Mouse (Mus musculus) left cerebral cortex, postnatal 36 days (tissue): ENCODE measurements around the gene Gpbp1. TPM values are rescaled to one million over a fixed set of nuclear protein-coding genes. Genes with fewer than 3 reads are reported as not detected.

ENCODE experiments used
- DNase-seq, 2 experiments: peaks; one replicate each; pipeline ENCODE4 v3.0.0; 2021 to 2022; ENCODE audit warnings: low spot score in 2 of 2, mixed read lengths in 1 of 2
- intact Hi-C: fragments of 180-260 bp; cut with DNase I; formaldehyde crosslinking; loops from one replicate; pipeline ENCODE4 v1.15.1; 2025
- total RNA-seq, 2 experiments: library from RNA; stranded (reverse); gene quantifications; 2 replicates each; pipeline ENCODE4 v1.2.3; 2021

Gene Gpbp1
- 10 to 100 TPM; 75.5 to 89.7 TPM for total RNA-seq

DNA sequence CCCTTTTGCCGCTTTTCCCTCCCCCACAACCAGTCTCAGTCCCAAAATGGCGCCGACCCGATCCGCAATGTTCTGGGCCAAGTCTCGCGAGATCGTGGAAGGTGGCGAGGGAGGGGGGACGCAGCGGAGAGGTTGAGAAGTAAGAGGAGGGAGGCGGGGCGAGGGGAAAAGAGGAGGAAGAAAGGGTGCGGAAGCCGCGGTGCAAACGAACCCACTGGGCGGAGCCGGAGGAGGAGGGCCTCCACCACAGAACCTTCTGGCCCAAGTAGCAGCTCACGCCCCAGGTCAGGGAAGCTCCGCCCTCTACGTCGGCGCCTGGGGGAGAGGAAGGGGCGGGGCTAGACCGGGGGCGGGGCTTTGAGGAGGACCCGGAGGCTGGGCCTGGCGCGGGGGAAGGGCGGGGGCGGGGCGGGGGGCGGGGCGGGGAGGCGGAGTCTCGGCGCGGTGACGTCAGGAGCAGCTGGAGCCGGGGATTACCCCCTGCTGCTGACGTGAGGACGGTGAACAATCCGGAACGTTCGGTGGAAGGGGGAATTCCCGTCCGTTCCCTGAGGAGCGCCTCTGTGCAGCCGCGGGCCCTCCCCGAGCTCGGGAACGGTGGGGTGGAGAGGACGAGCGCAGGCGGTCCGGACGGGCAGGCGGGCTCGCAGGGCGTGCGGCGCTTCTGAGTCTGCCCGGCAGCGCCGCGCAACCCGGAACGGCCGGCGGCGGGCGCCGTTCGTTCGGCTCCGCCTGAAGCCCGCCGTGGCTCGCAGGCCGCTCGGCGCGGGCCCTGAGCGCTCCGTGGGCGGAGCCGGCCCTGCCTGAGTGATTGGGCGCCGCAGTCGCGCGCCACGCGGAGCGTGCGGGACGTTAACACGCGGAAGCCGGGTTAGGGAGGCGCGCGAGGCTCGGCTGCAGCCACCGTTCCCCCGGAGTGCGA is at the start of gene Gpbp1:
Gene Gpbp1 (minus strand): TSS at position 310 of the 922 bp plus-strand sequence.
- intact Hi-C loops, result loop anchor here (5.0 kb wide), 2 partner anchors 197 to 237 kb away; no protein-coding TSS in a partner anchor

GRCm38 (mm10) chr13:111537718-111538117 is 47.8 kb upstream of the Gpbp1 start:
- DNase-seq, result no peak
- intact Hi-C loops, result no loop called here

More for the DNA sequence above, at the start of gene Gpbp1:
- DNase-seq, result peak; percentile 99 to 100

- intact Hi-C loops, result no loop called here
- DNase-seq, result no peak
Measured at GRCm38 (mm10) chr13:111536207-111536887, 46.4 kb upstream of the Gpbp1 start.

DNA sequence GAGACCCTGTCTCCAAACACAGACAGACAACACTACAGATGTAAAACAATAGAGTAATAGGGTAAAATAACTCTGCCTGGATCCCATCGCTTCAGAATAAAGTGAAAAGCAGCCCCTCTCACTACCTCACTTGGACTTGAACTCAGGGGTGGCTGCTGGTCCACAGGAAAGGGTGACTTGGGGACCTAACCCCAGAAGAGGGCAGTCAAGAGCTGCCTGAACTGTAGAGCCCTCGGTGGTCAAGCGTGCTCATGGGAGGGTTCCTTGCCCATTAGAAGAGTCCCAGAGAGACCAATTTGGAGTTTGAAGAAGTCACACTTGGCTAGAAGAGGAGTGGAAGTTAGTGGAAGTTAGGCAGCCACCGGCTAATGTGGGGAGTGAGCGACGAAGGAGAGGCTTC is 44.2 kb upstream of the Gpbp1 start:
- intact Hi-C loops, result no loop called here

GRCm38 (mm10) chr13:111532178-111532948 is 42.5 kb upstream of the Gpbp1 start:
- intact Hi-C loops, result no loop called here
- no peak for DNase-seq

More for the DNA sequence above, 44.2 kb upstream of the Gpbp1 start:
- no peak for DNase-seq

- no peak for DNase-seq
- intact Hi-C loops, result no loop called here
Measured at GRCm38 (mm10) chr13:111531701-111532100, 41.8 kb upstream of the Gpbp1 start.

GRCm38 (mm10) chr13:111524277-111524676 is 34.4 kb upstream of the Gpbp1 start:
- intact Hi-C loops, result no loop called here
- no peak for DNase-seq

DNA sequence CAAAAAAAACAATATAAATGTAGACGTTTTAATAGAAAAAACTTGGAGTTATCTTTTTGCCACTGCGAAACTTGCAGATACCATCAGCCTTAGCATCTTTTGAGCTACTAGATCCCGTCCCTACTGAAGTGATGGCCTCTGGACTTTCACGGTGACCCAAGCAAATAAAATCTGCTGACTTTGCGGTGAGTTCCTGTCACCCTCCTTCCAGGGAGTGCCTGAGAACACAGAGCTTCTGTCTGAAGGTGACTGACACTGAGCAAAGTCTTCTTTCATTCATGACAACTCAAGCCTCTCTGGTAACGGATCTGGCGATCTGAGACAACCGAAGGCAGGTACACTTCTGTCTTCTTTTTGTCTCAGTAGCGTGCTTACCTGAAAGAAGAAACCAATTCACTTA is 32.4 kb upstream of the Gpbp1 start:
- DNase-seq, result no peak
- intact Hi-C loops, result no loop called here

- DNase-seq, result no peak
- intact Hi-C loops, result no loop called here
Measured at GRCm38 (mm10) chr13:111520456-111520855, 30.5 kb upstream of the Gpbp1 start.

DNA sequence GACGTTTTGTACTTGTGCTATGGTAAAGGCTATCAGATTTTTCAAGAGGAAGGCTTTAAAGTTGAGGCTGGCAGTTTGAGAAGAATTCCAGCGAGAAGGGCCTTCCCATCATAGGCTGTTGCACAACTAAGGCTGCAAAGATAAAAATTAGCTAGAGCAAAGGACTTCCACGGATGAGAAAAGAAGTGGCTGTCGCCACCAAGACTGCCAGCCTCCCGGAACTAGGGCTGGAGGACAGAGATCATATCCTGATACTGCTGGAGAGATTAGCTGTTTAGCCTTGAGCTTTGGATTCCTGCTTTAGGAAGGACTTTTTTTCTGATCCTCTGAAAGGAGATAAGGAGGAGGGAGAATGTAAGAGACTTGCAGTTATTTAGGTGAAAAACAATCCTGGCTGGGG is 28.4 kb upstream of the Gpbp1 start:
- intact Hi-C loops, result no loop called here
- no peak for DNase-seq

- DNase-seq, result no peak
- intact Hi-C loops, result no loop called here
Measured at GRCm38 (mm10) chr13:111516385-111517150, 26.7 kb upstream of the Gpbp1 start.

DNA sequence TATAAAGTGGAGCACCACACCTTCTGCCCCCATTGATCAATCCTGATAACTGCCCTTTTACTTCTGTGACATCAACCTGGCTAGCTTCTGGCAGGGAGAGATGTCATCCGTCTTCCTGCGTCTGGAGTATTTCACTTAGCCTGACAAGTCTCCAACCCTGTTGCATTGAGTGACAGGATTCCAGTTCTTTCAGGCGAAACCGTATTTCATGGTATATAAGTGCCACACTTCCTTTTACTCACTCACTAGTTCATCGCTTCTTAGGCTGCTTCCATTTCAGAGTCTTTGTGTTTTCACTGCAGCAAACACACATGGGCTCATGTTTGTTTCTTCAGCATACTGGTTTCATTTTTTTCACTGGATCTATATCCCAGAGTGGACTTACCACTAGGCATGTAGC is 19.5 kb upstream of the Gpbp1 start:
- DNase-seq, result no peak
- intact Hi-C loops, result no loop called here

GRCm38 (mm10) chr13:111508645-111509044 is 18.7 kb upstream of the Gpbp1 start:
- no peak for DNase-seq
- intact Hi-C loops, result no loop called here

- intact Hi-C loops, result loop anchor here (5.0 kb wide), 1 partner anchor 233 kb away; no protein-coding TSS in a partner anchor
- no peak for DNase-seq
Measured at GRCm38 (mm10) chr13:111494330-111495029, 4.6 kb upstream of the Gpbp1 start.

DNA sequence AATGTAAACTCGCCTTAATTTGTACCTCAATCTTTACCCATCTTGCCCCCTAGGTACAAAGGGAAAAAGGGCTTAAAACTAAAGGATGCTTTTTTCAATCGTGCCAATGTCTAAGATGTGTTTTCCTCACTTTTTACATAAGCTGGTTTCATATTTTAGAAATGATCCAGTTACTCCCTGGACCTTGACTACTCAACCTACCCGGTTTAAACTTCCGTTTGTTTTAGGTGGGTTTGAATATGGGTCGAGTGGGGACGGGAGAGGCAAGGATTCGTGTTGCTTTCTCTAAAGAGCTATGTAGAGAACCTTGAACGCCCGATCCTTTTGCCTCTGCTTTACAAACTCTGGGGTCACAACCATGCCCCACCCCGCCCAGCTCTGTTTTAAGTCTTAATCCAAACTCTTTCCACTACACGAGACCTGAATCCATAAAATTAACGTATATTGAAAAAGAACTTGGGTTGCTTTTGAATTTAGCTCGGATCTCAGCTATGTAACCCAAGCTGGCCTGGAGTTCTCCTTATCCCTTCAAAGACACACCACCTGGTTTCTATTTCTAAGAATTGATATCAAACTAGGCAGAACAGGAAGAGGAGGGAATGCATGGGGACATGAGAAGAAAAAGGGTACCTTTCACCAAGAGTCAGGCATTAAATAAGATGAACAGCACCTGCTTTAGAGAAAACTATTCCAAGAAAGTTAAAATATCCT is 1.3 kb upstream of the Gpbp1 start:
- intact Hi-C loops, result loop anchor here (5.0 kb wide), 1 partner anchor 236 kb away; no protein-coding TSS in a partner anchor
- no peak for DNase-seq

DNA sequence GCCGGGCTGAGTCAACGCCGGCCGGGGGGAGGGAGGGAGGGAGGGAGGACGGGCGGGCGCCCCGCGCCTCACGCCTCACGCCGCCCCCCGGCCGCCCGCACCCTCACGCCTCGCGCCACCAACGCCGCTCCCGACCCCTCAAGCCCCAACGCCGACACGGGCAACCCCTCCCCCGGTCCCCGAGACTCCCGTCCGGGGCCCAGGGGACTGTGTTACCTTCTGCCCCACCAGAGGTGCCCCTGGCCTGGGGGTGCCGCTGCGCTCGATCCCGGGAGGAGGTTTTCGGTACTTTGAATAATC is 459 bp downstream of the Gpbp1 start:
- intact Hi-C loops, result loop anchor here (5.0 kb wide), 1 partner anchor 198 kb away; no protein-coding TSS in a partner anchor
- no peak for DNase-seq

DNA sequence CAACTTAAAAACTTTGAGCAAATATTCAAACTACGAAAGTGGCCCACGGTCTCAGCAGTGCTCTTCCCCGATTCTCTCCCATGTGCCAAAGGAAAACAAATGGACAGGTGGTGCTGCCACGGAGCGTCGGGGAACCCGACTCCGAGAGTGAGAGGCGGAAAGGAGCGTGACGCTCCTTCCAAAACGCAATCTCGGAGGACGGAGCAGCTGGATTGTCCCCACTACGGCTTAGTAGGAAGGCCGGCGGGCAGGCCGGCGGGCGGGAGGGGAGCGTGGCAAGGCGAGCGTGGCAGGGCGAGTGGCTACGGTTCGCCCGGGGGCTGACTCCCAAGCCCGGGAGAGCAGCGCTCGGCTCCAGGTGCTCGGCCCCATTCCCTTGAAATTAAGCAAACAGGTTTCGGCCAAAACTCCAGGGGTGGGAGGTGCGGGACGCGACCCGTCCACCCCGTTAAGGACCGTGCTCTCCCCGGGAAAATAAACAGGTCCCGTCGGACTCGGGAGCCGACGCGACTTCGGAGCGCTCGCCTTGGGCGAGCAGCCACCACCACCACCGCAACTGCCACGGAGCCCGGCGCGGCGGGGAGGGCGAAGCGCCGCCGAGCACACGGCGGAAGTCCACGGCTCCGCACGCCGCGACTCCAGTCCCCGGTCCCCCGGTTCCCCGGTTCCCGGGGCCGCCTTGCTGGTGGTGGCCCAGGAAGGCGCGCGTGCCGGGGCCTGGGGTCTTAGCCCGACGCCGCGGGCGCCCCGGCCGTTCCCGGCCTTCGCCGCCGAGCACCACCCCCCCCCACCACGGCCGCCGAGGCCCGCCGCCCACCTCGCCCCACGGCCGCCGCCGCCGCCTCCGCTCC is 1.0 kb downstream of the Gpbp1 start:
- intact Hi-C loops, result loop anchor here (5.0 kb wide), 1 partner anchor 198 kb away; no protein-coding TSS in a partner anchor
- peak; percentile 33 to 43 for DNase-seq
